Mouse (Mus musculus): ENCODE results near the gene Zfp651.

Gene Zfp651

GRCm38 (mm10) chr9:121759091-121760081, at the start of gene Zfp651:
Zfp651 (plus strand) TSS chr9:121759330.
- DNase-seq (ENCODE audit: inconsistent ontology term) = peak; percentile 84

GRCm38 (mm10) chr9:121709898-121710583, 49.1 kb upstream of the Zfp651 start, which contains the start of gene Ss18l2:
Ss18l2 (plus strand) TSS chr9:121710329.
- DNase-seq (ENCODE audit: inconsistent ontology term) = peak; percentile 99

GRCm38 (mm10) chr9:121710584-121710975, 48.5 kb upstream of the Zfp651 start:
- DNase-seq (ENCODE audit: inconsistent ontology term) = no peak

GRCm38 (mm10) chr9:121717048-121717447, 42.1 kb upstream of the Zfp651 start:
- DNase-seq (ENCODE audit: inconsistent ontology term) = no peak

- no peak for DNase-seq (ENCODE audit: inconsistent ontology term)
These were observed 40.9 kb upstream of the Zfp651 start for GRCm38 (mm10) chr9:121718070-121718705.

GRCm38 (mm10) chr9:121718792-121719318, 40.3 kb upstream of the Zfp651 start, which contains the start of gene Nktr:
Nktr (plus strand) TSS chr9:121719169.
- DNase-seq (ENCODE audit: inconsistent ontology term) = peak; percentile 99

- peak; percentile 66 for DNase-seq (ENCODE audit: inconsistent ontology term)
These were observed 39.5 kb upstream of the Zfp651 start for GRCm38 (mm10) chr9:121719347-121720331.

- no peak for DNase-seq (ENCODE audit: inconsistent ontology term)
These were observed 18.6 kb upstream of the Zfp651 start for GRCm38 (mm10) chr9:121740490-121740889.

- DNase-seq (ENCODE audit: inconsistent ontology term) = no peak
These were observed 18.0 kb upstream of the Zfp651 start for GRCm38 (mm10) chr9:121741168-121741567.

GRCm38 (mm10) chr9:121744051-121744450, 15.1 kb upstream of the Zfp651 start:
- no peak for DNase-seq (ENCODE audit: inconsistent ontology term)

- no peak for DNase-seq (ENCODE audit: inconsistent ontology term)
These were observed 6.4 kb upstream of the Zfp651 start for GRCm38 (mm10) chr9:121752774-121753173.

GRCm38 (mm10) chr9:121754624-121755023, 4.5 kb upstream of the Zfp651 start:
- DNase-seq (ENCODE audit: inconsistent ontology term) = no peak

- DNase-seq (ENCODE audit: inconsistent ontology term) = no peak
These were observed 2.3 kb upstream of the Zfp651 start for GRCm38 (mm10) chr9:121756785-121757184.

GRCm38 (mm10) chr9:121757432-121757831, 1.7 kb upstream of the Zfp651 start:
- peak; percentile 52 for DNase-seq (ENCODE audit: inconsistent ontology term)

GRCm38 (mm10) chr9:121757835-121758814, 1.0 kb upstream of the Zfp651 start:
- DNase-seq (ENCODE audit: inconsistent ontology term) = no peak

GRCm38 (mm10) chr9:121760271-121761090, 1.4 kb downstream of the Zfp651 start:
- peak; percentile 94 for DNase-seq (ENCODE audit: inconsistent ontology term)

- DNase-seq (ENCODE audit: inconsistent ontology term) = peak; percentile 70
These were observed 2.0 kb downstream of the Zfp651 start for GRCm38 (mm10) chr9:121761091-121761665.

GRCm38 (mm10) chr9:121761787-121762186, 2.7 kb downstream of the Zfp651 start:
- DNase-seq (ENCODE audit: inconsistent ontology term) = no peak
